Mouse (Mus musculus) stomach, postnatal 0 days (tissue): Measurements from ENCODE around the gene Jph4.

Experiments used
- CTCF ChIP-seq: IDR thresholded peaks from 2 replicates; pipeline ENCODE4 v1.5.1; 2016; ENCODE audit warnings: antibody characterized with exemption, low read depth, mild to moderate bottlenecking, moderate library complexity
- EP300 ChIP-seq: optimal IDR thresholded peaks from 2 replicates; pipeline ENCODE3; 2016; ENCODE audit warnings: antibody characterized with exemption

DNA sequence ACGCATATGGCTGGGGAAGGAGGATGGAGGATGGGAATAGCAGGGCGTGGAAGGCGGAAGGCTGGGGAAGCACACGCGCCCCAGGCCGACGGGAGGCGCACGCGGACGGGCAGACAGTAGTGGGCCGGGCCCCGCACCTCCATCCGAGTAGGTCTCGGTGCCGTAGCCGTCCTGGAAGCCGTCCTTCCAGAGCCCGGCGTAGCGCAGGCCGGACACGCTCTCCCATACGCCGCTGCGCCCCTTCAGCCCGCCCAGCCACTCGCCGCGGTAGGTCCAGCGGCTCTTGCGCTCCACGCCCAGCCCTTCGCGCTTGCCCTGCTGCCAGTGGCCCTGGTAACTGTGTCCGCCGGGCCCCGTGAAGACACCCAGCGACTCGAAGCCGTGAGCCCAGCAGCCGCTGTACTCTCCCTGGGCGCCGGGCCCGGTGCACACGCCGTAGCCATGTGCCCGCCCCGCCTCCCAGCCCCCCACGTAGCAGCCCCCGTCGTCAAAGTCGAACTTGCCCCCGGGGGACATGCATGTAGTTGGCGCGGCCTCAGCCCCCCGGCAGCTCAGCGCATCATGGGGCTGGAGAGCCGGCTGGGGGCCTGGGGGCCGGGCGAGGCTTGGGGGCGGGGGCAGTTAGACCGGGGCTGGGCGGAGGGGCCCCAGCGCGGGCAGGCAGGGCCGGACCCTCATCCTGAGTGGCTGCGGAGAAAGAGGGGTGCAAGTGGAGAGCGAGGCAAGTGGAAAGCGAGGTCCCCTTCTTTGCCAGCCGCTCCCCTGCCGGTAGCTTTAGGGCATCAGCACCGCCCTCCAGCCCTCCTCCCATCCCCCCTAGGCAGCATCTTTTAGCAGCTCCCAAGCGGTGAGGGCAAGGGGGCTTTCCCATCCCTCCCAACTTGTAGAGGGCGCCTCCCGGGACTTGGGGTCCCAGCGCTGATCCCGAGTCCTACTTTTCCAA lies 1.7 kb downstream of the Jph4 start:
- TF ChIP-seq CTCF = peak; percentile 59
- no peak for TF ChIP-seq EP300
